Mouse (Mus musculus) neutrophil, adult 59 days (primary cell): ENCODE data around the gene Tmigd1. TPM values are rescaled to one million over a fixed set of nuclear protein-coding genes. Genes with fewer than 3 reads are reported as not detected.

ENCODE experiments used
- total RNA-seq, 2 experiments: library from RNA; stranded (reverse); gene quantifications; 1 replicate in 1 of 2; 2 replicates in 1 of 2; pipeline ENCODE4 v1.2.4; 2023

The Tmigd1 gene
- total RNA-seq = not detected

DNA sequence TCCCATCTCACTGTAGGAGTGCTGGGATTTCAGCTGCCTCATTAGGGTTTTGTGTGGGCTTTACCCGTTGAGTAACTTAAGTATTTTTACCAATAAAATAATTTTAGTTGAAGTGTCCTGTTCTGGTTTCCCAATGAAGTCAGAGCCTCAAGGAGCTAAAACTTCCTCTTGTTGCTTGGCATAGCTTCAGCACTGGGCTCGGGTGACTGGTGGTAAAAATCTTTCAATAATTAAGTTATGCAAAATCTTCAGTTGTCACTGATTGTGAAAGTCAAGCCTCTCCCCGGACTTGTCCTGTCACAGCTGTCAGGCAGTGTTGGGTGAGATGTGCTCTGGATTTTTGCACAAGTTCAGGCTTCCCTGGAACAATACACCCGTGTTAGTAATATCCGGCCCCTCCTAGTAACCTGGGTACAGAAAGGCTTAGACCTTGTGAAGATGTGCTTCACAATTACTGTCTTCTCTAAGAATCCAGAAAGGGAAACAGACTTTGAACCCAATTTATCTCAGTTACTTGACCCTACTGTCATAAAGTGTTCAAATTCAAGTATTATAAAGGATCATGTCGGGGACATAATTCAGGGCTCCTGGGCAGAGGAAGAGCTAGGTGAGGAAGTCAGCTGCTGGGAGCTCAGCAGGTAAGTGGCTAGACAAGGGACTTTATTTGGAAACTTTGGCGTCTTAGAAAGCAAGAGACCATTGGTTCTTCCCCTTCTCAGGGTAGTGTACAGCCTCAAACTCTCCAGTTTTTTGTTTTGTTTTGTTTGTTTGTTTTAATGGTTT lies at the start of gene Tmigd1:
TSS of gene Tmigd1 (plus strand) at position 581 of the 783 bp plus-strand sequence.

DNA sequence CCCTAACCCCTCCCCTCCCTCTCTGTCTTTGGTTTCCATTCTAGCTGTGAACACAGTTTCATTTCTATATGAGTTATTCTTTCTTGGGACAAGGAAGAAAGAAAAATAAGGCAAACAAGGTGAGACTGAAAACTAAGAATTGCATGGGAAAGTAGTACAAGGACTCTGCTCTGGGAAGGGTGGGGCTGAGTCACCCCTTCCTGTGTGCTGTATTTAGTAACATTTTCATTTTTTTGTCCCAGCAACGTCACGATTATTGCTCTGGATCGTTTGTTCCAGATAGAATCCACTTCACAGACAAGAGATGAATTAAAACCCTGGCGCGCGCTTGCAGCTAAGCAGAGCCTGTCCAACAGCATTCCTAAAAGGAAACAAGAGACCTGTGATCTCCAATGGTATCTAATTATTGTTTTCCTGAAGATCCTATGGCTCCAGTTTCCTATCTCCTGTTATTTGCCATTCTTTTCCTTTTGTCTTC lies 22.8 kb downstream of the Tmigd1 start, which contains the start of gene Blmh:
TSS of gene Blmh (plus strand) at position 51 of the 478 bp plus-strand sequence.

Other genes with a start within 250 kb of the Tmigd1 start
- gene Bhlha9, start 229.7 kb upstream of the Tmigd1 start, total RNA-seq = not detected
- not detected for gene Trarg1, start 222.4 kb upstream of the Tmigd1 start, total RNA-seq
- 10 to 100 TPM; 30.3 to 37.1 TPM for gene Gosr1, start 138.6 kb upstream of the Tmigd1 start, total RNA-seq
- gene Cpd, start 55.1 kb upstream of the Tmigd1 start, total RNA-seq = 10 to 100 TPM; 68.0 to 83.0 TPM
- gene Blmh, start 22.6 kb downstream of the Tmigd1 start, total RNA-seq = 10 to 100 TPM; 32.5 to 45.4 TPM
- under 1 TPM; 0.44 to 0.62 TPM for gene Slc6a4, start 96.4 kb downstream of the Tmigd1 start, total RNA-seq
- gene Nsrp1, start 176.3 kb downstream of the Tmigd1 start, total RNA-seq = 10 to 100 TPM; 18.6 to 20.3 TPM